Mouse (Mus musculus): ENCODE measurements around the gene Pcdh9. TPM values are rescaled to one million over a fixed set of nuclear protein-coding genes. Genes with fewer than 3 reads are reported as not detected.

Pcdh9 gene
- polyA plus RNA-seq, 1 experiment, result 0.10 TPM

- Histone ChIP-seq H3K4me3 (ENCODE audit: low read depth, low read length) (no peak overlapping the region), H3K27me3 (ENCODE audit: control insufficient read depth, insufficient read depth, low read length) (no peaks in the 10 kb centered on the region), H3K4me1 (ENCODE audit: control insufficient read depth, insufficient read depth, insufficient read length, low read length) (no peaks in the 10 kb centered on the region), H3K36me3 (ENCODE audit: control insufficient read depth, insufficient read depth, low read length) (no peaks in the 10 kb centered on the region), H3K27ac (ENCODE audit: insufficient read depth, low read depth, low read length) (no peak overlapping the region)
- WGBS, result 72% methylated on average over 4 of the region's 4 CpGs
- TF ChIP-seq CTCF (IDR thresholded peaks at IDR 0.05; ENCODE audit: extremely low read depth, insufficient read length, insufficient replicate concordance, low read depth, low read length) (no peak), POLR2A (IDR thresholded peaks at IDR 0.05; ENCODE audit: low read depth, low read length) (no peak)
Measured at GRCm38 (mm10) chr14:93534928-93535327, 355.6 kb downstream of the Pcdh9 start.

- Histone ChIP-seq H3K4me3 (ENCODE audit: low read depth, low read length) (no peak overlapping the region), H3K27ac (ENCODE audit: insufficient read depth, low read depth, low read length) (no peak overlapping the region), H3K4me1 (ENCODE audit: control insufficient read depth, insufficient read depth, insufficient read length, low read length) (no peaks in the 10 kb centered on the region), H3K36me3 (ENCODE audit: control insufficient read depth, insufficient read depth, low read length) (no peaks in the 10 kb centered on the region), H3K27me3 (ENCODE audit: control insufficient read depth, insufficient read depth, low read length) (no peaks in the 10 kb centered on the region)
- 70% methylated on average over 8 of the region's 8 CpGs for WGBS
- TF ChIP-seq POLR2A (IDR thresholded peaks at IDR 0.05; ENCODE audit: low read depth, low read length) (no peak), CTCF (IDR thresholded peaks at IDR 0.05; ENCODE audit: extremely low read depth, insufficient read length, insufficient replicate concordance, low read depth, low read length) (no peak)
Measured at GRCm38 (mm10) chr14:93523430-93523829, 367.0 kb downstream of the Pcdh9 start.

- H3K27me3 ChIP-seq (ENCODE audit: control insufficient read depth, insufficient read depth, low read length), result no peaks in the 10 kb centered on the region
- no peak overlapping the region for H3K27ac ChIP-seq (ENCODE audit: insufficient read depth, low read depth, low read length)
- TF ChIP-seq CTCF (IDR thresholded peaks at IDR 0.05; ENCODE audit: extremely low read depth, insufficient read length, insufficient replicate concordance, low read depth, low read length) (no peak), POLR2A (IDR thresholded peaks at IDR 0.05; ENCODE audit: low read depth, low read length) (no peak)
- H3K4me1 ChIP-seq (ENCODE audit: control insufficient read depth, insufficient read depth, insufficient read length, low read length), result no peaks in the 10 kb centered on the region
- 73% methylated on average over 5 of the region's 5 CpGs for WGBS
- H3K36me3 ChIP-seq (ENCODE audit: control insufficient read depth, insufficient read depth, low read length), result no peaks in the 10 kb centered on the region
- no peak overlapping the region for H3K4me3 ChIP-seq (ENCODE audit: low read depth, low read length)
Measured at GRCm38 (mm10) chr14:93520166-93520565, 370.3 kb downstream of the Pcdh9 start.

- H3K36me3 ChIP-seq (ENCODE audit: control insufficient read depth, insufficient read depth, low read length), result no peaks in the 10 kb centered on the region
- H3K27ac ChIP-seq (ENCODE audit: insufficient read depth, low read depth, low read length), result no peak overlapping the region
- no peaks in the 10 kb centered on the region for H3K27me3 ChIP-seq (ENCODE audit: control insufficient read depth, insufficient read depth, low read length)
- H3K4me3 ChIP-seq (ENCODE audit: low read depth, low read length), result no peak overlapping the region
- no peak for TF ChIP-seq CTCF (IDR thresholded peaks at IDR 0.05; ENCODE audit: extremely low read depth, insufficient read length, insufficient replicate concordance, low read depth, low read length)
- no peak for TF ChIP-seq POLR2A (IDR thresholded peaks at IDR 0.05; ENCODE audit: low read depth, low read length)
- no peaks in the 10 kb centered on the region for H3K4me1 ChIP-seq (ENCODE audit: control insufficient read depth, insufficient read depth, insufficient read length, low read length)
- 88% methylated on average over 3 of the region's 3 CpGs for WGBS
Measured at GRCm38 (mm10) chr14:93516679-93517078, 373.8 kb downstream of the Pcdh9 start.

- no peaks in the 10 kb centered on the region for H3K36me3 ChIP-seq (ENCODE audit: control insufficient read depth, insufficient read depth, low read length)
- H3K27me3 ChIP-seq (ENCODE audit: control insufficient read depth, insufficient read depth, low read length), result no peaks in the 10 kb centered on the region
- TF ChIP-seq CTCF (IDR thresholded peaks at IDR 0.05; ENCODE audit: extremely low read depth, insufficient read length, insufficient replicate concordance, low read depth, low read length) (no peak), POLR2A (IDR thresholded peaks at IDR 0.05; ENCODE audit: low read depth, low read length) (no peak)
- no peak overlapping the region for H3K4me3 ChIP-seq (ENCODE audit: low read depth, low read length)
- no peaks in the 10 kb centered on the region for H3K4me1 ChIP-seq (ENCODE audit: control insufficient read depth, insufficient read depth, insufficient read length, low read length)
- H3K27ac ChIP-seq (ENCODE audit: insufficient read depth, low read depth, low read length), result no peak overlapping the region
Measured at GRCm38 (mm10) chr14:93506107-93506506, 384.4 kb downstream of the Pcdh9 start.

GRCm38 (mm10) chr14:93498813-93499690 is 391.4 kb downstream of the Pcdh9 start:
- Histone ChIP-seq H3K27ac (ENCODE audit: insufficient read depth, low read depth, low read length) (no peak overlapping the region), H3K4me1 (ENCODE audit: control insufficient read depth, insufficient read depth, insufficient read length, low read length) (no peaks in the 10 kb centered on the region), H3K4me3 (ENCODE audit: low read depth, low read length) (no peak overlapping the region), H3K36me3 (ENCODE audit: control insufficient read depth, insufficient read depth, low read length) (no peaks in the 10 kb centered on the region), H3K27me3 (ENCODE audit: control insufficient read depth, insufficient read depth, low read length) (no peaks in the 10 kb centered on the region)
- WGBS, result 45% methylated on average over 13 of the region's 13 CpGs
- no peak for TF ChIP-seq CTCF (IDR thresholded peaks at IDR 0.05; ENCODE audit: extremely low read depth, insufficient read length, insufficient replicate concordance, low read depth, low read length)
- no peak for TF ChIP-seq POLR2A (IDR thresholded peaks at IDR 0.05; ENCODE audit: low read depth, low read length)

GRCm38 (mm10) chr14:93474991-93475390 is 415.5 kb downstream of the Pcdh9 start:
- 23% methylated on average over 2 of the region's 2 CpGs for WGBS
- TF ChIP-seq POLR2A (IDR thresholded peaks at IDR 0.05; ENCODE audit: low read depth, low read length) (no peak), CTCF (IDR thresholded peaks at IDR 0.05; ENCODE audit: extremely low read depth, insufficient read length, insufficient replicate concordance, low read depth, low read length) (no peak)
- Histone ChIP-seq H3K27ac (ENCODE audit: insufficient read depth, low read depth, low read length) (no peak overlapping the region), H3K27me3 (ENCODE audit: control insufficient read depth, insufficient read depth, low read length) (no peaks in the 10 kb centered on the region), H3K4me1 (ENCODE audit: control insufficient read depth, insufficient read depth, insufficient read length, low read length) (no peaks in the 10 kb centered on the region), H3K36me3 (ENCODE audit: control insufficient read depth, insufficient read depth, low read length) (no peaks in the 10 kb centered on the region), H3K4me3 (ENCODE audit: low read depth, low read length) (no peak overlapping the region)

All from small intestine, adult 2 months (tissue).